Mouse (Mus musculus) lung, postnatal 14 days (tissue): ENCODE measurements at regions not wholly inside any gene's neighbourhood (a gene's known extent, or its start where the extent isn't known, plus 50 kb on each side); places are given as distances from the start of the nearest gene placed in this dataset.
A peak's percentile ranks its signal among the peaks of the same experiment; 100 is the strongest.

Experiments
- DNase-seq: peaks from one replicate; pipeline ENCODE4 v3.0.0; 2021

- no peak for DNase-seq
These were observed 58.8 kb upstream of the L3mbtl3 start for GRCm38 (mm10) chr10:26434586-26434985.

GRCm38 (mm10) chr10:26440720-26441119 lies 64.9 kb upstream of the L3mbtl3 start:
- DNase-seq, result no peak

DNA sequence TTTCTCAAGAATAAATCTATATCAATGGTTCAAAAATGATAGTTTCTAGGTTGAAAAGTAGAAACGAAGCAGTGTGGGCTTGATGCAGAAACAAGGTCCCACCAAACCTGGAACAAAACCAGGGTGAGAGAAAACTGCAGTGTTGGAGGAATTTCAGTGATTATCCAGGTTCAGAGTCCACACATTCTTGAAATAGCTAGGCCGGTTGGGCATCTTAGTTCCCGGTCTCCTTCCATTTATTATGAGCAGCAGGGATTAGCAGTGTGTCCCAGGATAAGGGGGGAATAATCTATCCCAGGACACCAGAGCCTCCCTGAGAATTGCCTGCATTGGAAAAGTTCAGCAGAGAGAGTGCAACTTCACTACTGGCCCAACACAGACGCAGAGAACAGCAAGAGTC lies 108.5 kb upstream of the L3mbtl3 start:
- DNase-seq, result no peak

- no peak for DNase-seq
These were observed 115.6 kb upstream of the L3mbtl3 start for GRCm38 (mm10) chr10:26491351-26491750.

GRCm38 (mm10) chr10:26492146-26492545 lies 116.4 kb upstream of the L3mbtl3 start:
- no peak for DNase-seq

- DNase-seq, result no peak
These were observed 117.2 kb upstream of the L3mbtl3 start for GRCm38 (mm10) chr10:26492856-26493484.

DNA sequence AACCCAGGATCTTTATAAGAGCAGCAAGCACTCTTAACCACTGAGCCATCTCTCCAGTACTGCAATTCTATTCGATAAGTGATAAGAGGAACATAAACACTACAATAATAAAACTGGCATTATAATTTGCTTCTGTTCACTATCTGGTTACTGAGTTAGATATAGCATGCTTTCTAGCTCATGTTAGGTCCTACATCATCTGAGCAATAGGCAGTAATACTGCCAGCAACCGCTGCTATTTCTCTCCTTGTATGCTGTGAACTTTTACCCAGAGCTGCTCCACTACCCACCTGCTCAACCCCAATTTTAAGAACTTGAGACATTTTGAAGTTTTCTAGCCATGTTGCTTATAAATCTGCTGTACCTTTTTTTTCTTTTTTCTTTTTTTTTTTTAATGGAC lies 118.0 kb upstream of the L3mbtl3 start:
- no peak for DNase-seq

DNA sequence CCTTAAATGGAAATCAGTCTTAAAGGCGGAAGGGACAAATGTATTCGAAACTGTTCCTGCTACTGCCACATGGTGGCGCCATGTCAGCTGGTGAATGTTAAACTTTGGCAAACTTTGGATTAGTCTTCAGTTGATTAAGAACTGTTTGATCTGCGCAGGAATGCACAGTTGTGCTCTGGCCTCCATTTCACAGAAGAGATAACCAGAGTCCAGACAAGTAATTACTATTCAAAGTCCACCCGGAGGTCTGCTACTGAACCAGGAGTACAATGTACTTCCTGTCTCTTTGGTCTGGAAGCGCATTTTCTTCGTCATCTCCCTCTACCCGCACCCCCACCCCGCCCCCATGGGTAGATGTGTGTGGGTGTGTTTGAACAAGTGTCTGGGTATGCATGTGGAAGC lies 118.6 kb upstream of the L3mbtl3 start:
- peak; percentile 38 for DNase-seq

DNA sequence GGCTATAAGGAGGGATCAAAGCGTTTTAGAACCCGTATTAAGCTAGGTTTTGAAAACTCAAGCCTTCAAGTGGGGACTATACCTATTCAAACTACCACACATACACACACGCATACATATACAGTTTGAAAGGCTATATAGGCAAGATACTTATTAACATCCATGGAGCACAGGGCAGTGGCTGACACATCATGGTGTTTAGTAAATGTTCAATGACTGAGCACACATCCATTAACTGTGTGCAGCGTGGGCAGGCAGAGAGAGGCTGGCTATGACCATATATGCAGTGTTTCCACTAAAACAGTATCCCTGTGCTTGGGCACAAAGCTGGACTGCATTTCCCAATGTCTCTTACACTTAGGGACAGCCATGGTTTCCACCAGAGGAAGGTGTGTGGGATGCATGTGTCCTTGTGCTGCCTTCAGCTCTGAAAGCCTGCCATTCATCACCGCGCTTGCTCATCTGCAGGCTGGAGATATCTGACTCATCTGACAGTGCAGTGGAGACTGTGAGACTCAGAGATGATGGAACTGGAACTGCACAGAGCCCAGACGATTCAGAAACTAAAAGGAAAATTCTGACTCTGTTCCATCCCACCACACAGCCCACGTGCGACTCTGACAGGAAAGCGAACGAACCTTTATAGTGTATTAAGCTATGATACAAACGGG lies 124.6 kb upstream of the L3mbtl3 start:
- no peak for DNase-seq

GRCm38 (mm10) chr10:26520879-26521278 lies 145.1 kb upstream of the L3mbtl3 start:
- no peak for DNase-seq

DNA sequence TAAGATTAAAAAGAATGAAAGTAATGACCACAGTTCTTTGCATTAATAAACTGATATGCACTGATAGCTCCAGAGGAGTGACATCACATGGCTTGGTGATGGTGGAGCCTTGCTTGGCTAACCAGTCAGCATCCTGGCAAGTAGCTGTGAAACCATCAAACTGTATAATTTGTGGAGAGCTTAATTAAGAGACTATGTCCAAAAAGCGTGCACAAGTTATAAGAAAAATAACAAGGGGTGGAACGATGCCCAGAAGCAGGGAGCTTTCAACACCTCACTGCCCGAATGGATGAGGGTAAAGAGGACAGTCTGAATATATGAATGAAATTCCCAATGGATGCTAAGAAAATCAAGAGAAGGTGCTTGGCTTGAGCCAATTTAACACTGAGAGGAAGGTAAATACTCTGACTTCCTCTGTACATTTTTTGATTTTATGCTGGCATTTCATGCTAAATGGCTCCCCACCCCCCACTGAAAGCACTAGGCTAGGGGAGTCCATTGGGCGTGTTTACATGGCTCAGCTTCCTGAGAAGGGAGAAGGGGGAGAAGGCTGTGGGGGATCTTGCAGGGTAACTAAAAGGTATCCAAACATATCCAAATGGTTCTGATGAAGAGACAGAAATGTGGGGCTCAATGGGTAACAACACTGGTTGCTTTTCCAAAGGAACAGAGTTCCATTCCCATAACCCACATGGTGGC lies 150.2 kb upstream of the L3mbtl3 start:
- DNase-seq, result no peak

GRCm38 (mm10) chr10:26540189-26540588 lies 164.4 kb upstream of the L3mbtl3 start:
- DNase-seq, result no peak

DNA sequence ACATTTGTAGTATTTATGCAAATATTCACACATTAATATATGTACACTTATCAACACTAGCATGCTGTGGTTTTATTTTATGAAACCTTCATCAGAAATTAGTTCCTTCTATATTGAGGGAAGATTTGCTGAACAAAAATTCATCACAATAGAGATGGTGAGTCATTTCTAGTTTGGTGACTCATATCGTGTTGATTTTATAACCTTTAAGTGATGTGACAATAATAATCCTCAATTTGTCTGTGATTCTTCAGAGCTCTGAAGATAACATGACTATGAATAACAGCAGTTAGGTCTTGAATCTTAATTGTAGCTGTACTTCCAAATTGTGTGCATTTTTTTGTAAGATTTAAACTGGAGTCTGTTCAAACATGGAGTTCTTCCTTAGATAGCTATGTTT lies 168.3 kb upstream of the L3mbtl3 start:
- no peak for DNase-seq

- no peak for DNase-seq
These were observed 169.0 kb upstream of the L3mbtl3 start for GRCm38 (mm10) chr10:26544796-26545195.

GRCm38 (mm10) chr10:26556246-26556645 lies 180.5 kb upstream of the L3mbtl3 start:
- no peak for DNase-seq

GRCm38 (mm10) chr10:26558118-26558517 lies 182.3 kb upstream of the L3mbtl3 start:
- DNase-seq, result no peak

- no peak for DNase-seq
These were observed 183.6 kb upstream of the L3mbtl3 start for GRCm38 (mm10) chr10:26559323-26559722.

GRCm38 (mm10) chr10:26560456-26560855 lies 184.7 kb upstream of the L3mbtl3 start:
- no peak for DNase-seq

DNA sequence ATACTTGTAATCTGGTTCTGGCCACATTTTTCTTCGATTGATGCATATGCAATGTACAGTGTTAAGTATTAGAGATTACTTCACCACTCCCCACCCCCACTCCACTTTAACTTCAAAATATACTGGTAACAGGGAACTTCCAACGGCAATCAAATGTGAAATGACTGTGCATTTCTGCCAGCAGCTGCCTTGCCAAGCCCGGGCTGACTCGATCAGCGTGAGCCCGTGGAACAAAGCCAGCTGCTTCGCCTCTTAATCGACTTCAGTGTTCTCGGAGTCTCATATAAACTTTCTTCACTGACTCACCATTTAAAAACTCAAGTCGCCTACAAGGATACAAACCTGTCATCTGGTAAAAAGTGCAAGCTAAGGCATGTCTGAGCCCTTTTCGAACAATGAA lies 188.7 kb upstream of the L3mbtl3 start:
- peak; percentile 67 for DNase-seq

DNA sequence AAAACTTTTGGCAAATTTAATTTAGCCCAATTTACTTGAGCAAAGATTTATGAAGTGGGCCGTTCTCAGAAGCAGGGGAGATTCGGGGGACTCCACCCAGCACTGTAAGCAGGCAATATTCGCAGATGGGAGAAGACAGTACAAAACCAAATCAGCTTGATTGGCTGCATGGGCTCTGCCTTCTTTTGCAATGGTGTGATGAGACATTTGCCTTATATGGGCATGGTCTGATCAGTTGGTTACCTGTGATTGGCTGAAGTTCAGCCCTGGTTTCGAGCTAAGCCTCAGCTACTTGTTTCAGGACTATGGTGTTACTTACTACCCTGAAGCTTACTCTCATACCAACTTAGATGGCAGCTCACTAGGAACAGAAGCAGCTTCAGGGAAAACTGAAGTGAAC lies 185.6 kb upstream of the Arhgap18 start:
- no peak for DNase-seq

- no peak for DNase-seq
These were observed 182.8 kb upstream of the Arhgap18 start for GRCm38 (mm10) chr10:26570468-26570867.

- DNase-seq, result no peak
These were observed 181.8 kb upstream of the Arhgap18 start for GRCm38 (mm10) chr10:26571377-26571776.

- no peak for DNase-seq
These were observed 177.1 kb upstream of the Arhgap18 start for GRCm38 (mm10) chr10:26576153-26576552.

DNA sequence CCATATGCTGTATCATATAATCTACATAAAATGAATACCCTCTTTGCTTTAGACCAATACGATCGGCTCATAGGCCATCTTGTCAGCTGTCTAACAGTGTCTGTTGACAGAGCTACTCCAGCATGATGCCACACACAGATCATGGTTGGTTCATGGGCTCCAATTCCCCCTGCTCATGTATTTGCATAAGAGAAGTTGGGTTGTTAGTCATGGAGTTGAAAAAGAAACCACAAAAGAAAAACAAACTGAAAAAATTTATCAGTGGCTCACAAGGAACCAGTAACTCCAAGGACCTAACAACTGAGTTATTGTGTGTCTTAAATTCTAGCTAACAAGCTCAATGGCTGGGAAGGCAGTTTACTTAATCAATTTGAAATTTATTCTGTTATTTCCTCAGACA lies 176.1 kb upstream of the Arhgap18 start:
- DNase-seq, result no peak
